Mouse (Mus musculus): ENCODE measurements around the gene Map1b. TPM values are rescaled to one million over a fixed set of nuclear protein-coding genes. Genes with fewer than 3 reads are reported as not detected.
A peak's percentile ranks its signal among the peaks of the same experiment; 100 is the strongest.

Map1b gene
- total and polyA plus RNA-seq, 2 experiments from 2014 or later = 34.1 to 43.6 TPM

- peaks cover 20% of the 10 kb centered on the region; the same call in 1 of the 2 replicates for H3K4me1 ChIP-seq (ENCODE audit: control insufficient read depth, insufficient read depth)
- H3K9ac ChIP-seq (replicated peaks; ENCODE audit: low read depth, low read length) = no peak overlapping the region
- H3K4me2 ChIP-seq (ENCODE audit: low read depth, low read length) = peak overlapping the region; percentile 41
- no peak overlapping the region for H3K4me3 ChIP-seq (ENCODE audit: low read depth, low read length)
- no peaks in the 10 kb centered on the region for H3K36me3 ChIP-seq (replicated peaks; ENCODE audit: control insufficient read depth, insufficient read depth, low read length)
- H3K9me3 ChIP-seq (replicated peaks; ENCODE audit: control insufficient read depth, low read length) = no peaks in the 10 kb centered on the region
- H3K27me3 ChIP-seq (ENCODE audit: control insufficient read depth, insufficient read depth, low read length) = no peaks in the 10 kb centered on the region
- no peak overlapping the region for H3K27ac ChIP-seq (ENCODE audit: low read depth)
- DNase-seq (ENCODE audit: low spot score) = no peak
- ATAC-seq (ENCODE audit: insufficient read depth, low read depth) = no peak
- 25% methylated on average over 21 of the region's 21 CpGs for WGBS
- no peak for TF ChIP-seq CTCF (IDR thresholded peaks at IDR 0.05; ENCODE audit: low read depth)
- no peak for TF ChIP-seq EP300 (IDR thresholded peaks at IDR 0.05; ENCODE audit: low read depth)
Observed at GRCm38 (mm10) chr13:99541429-99542267, 25.3 kb upstream of the Map1b start.

DNA sequence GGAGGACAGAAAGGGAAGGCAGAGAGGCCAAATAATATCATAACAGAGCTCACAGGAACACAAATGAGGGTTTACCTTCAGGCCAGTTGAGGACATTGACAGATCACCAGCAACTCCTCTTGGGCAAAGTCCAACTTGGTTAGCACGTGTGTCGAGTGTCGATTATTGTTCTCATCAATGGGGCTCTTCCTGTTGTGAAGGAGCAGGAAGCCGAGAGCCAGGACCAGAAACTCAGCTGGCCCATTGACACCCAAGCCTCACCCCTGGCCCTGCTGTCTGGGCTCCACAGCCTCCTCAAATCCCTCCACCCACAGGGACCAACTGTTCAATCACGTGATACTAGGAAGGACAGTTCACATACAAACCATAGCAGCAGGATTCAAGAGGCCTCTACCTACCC is 22.9 kb upstream of the Map1b start:
- H3K9ac ChIP-seq (replicated peaks; ENCODE audit: low read depth, low read length) = no peak overlapping the region
- H3K27ac ChIP-seq (ENCODE audit: low read depth) = no peak overlapping the region
- no peak overlapping the region for H3K4me3 ChIP-seq (ENCODE audit: low read depth, low read length)
- H3K4me1 ChIP-seq (ENCODE audit: control insufficient read depth, insufficient read depth) = peaks cover 20% of the 10 kb centered on the region; the same call in 1 of the 2 replicates
- H3K4me2 ChIP-seq (ENCODE audit: low read depth, low read length) = no peak overlapping the region
- no peaks in the 10 kb centered on the region for H3K36me3 ChIP-seq (replicated peaks; ENCODE audit: control insufficient read depth, insufficient read depth, low read length)
- DNase-seq (ENCODE audit: low spot score) = no peak
- 69% methylated on average over 5 of the region's 5 CpGs for WGBS
- TF ChIP-seq EP300 (IDR thresholded peaks at IDR 0.05; ENCODE audit: low read depth) (no peak), CTCF (IDR thresholded peaks at IDR 0.05; ENCODE audit: low read depth) (no peak)
- ATAC-seq (ENCODE audit: insufficient read depth, low read depth) = no peak
- H3K9me3 ChIP-seq (replicated peaks; ENCODE audit: control insufficient read depth, low read length) = no peaks in the 10 kb centered on the region
- no peaks in the 10 kb centered on the region for H3K27me3 ChIP-seq (ENCODE audit: control insufficient read depth, insufficient read depth, low read length)

- Histone ChIP-seq H3K27me3 (ENCODE audit: control insufficient read depth, insufficient read depth, low read length) (no peaks in the 10 kb centered on the region), H3K4me3 (ENCODE audit: low read depth, low read length) (no peak overlapping the region), H3K9me3 (replicated peaks; ENCODE audit: control insufficient read depth, low read length) (no peaks in the 10 kb centered on the region), H3K4me2 (ENCODE audit: low read depth, low read length) (no peak overlapping the region), H3K36me3 (replicated peaks; ENCODE audit: control insufficient read depth, insufficient read depth, low read length) (no peaks in the 10 kb centered on the region), H3K4me1 (ENCODE audit: control insufficient read depth, insufficient read depth) (peaks cover 20% of the 10 kb centered on the region; the same call in 1 of the 2 replicates), H3K9ac (replicated peaks; ENCODE audit: low read depth, low read length) (no peak overlapping the region), H3K27ac (ENCODE audit: low read depth) (no peak overlapping the region)
- TF ChIP-seq CTCF (IDR thresholded peaks at IDR 0.05; ENCODE audit: low read depth) (no peak), EP300 (IDR thresholded peaks at IDR 0.05; ENCODE audit: low read depth) (no peak)
- ATAC-seq (ENCODE audit: insufficient read depth, low read depth) = no peak
- WGBS = 89% methylated on average over 11 of the region's 11 CpGs
- no peak for DNase-seq (ENCODE audit: low spot score)
Observed at GRCm38 (mm10) chr13:99538851-99539250, 22.5 kb upstream of the Map1b start.

- H3K9ac ChIP-seq (replicated peaks; ENCODE audit: low read depth, low read length) = no peak overlapping the region
- no peak for ATAC-seq (ENCODE audit: insufficient read depth, low read depth)
- no peak overlapping the region for H3K4me2 ChIP-seq (ENCODE audit: low read depth, low read length)
- no peak overlapping the region for H3K27ac ChIP-seq (ENCODE audit: low read depth)
- WGBS = 32% methylated on average over 8 of the region's 8 CpGs
- no peak for DNase-seq (ENCODE audit: low spot score)
- no peaks in the 10 kb centered on the region for H3K27me3 ChIP-seq (ENCODE audit: control insufficient read depth, insufficient read depth, low read length)
- no peaks in the 10 kb centered on the region for H3K36me3 ChIP-seq (replicated peaks; ENCODE audit: control insufficient read depth, insufficient read depth, low read length)
- TF ChIP-seq EP300 (IDR thresholded peaks at IDR 0.05; ENCODE audit: low read depth) (no peak), CTCF (IDR thresholded peaks at IDR 0.05; ENCODE audit: low read depth) (no peak)
- H3K9me3 ChIP-seq (replicated peaks; ENCODE audit: control insufficient read depth, low read length) = no peaks in the 10 kb centered on the region
- no peak overlapping the region for H3K4me3 ChIP-seq (ENCODE audit: low read depth, low read length)
- H3K4me1 ChIP-seq (ENCODE audit: control insufficient read depth, insufficient read depth) = peaks cover 20% of the 10 kb centered on the region; the same call in 1 of the 2 replicates
Observed at GRCm38 (mm10) chr13:99537908-99538513, 21.7 kb upstream of the Map1b start.

- no peak for ATAC-seq (ENCODE audit: insufficient read depth, low read depth)
- Histone ChIP-seq H3K4me2 (ENCODE audit: low read depth, low read length) (no peak overlapping the region), H3K4me3 (ENCODE audit: low read depth, low read length) (no peak overlapping the region), H3K36me3 (replicated peaks; ENCODE audit: control insufficient read depth, insufficient read depth, low read length) (no peaks in the 10 kb centered on the region), H3K9me3 (replicated peaks; ENCODE audit: control insufficient read depth, low read length) (no peaks in the 10 kb centered on the region), H3K27me3 (ENCODE audit: control insufficient read depth, insufficient read depth, low read length) (no peaks in the 10 kb centered on the region), H3K27ac (ENCODE audit: low read depth) (no peak overlapping the region), H3K4me1 (ENCODE audit: control insufficient read depth, insufficient read depth) (no peaks in the 10 kb centered on the region), H3K9ac (replicated peaks; ENCODE audit: low read depth, low read length) (no peak overlapping the region)
- WGBS = 68% methylated on average over 4 of the region's 4 CpGs
- TF ChIP-seq EP300 (IDR thresholded peaks at IDR 0.05; ENCODE audit: low read depth) = no peak
- TF ChIP-seq CTCF (IDR thresholded peaks at IDR 0.05; ENCODE audit: low read depth) = no peak
- DNase-seq (ENCODE audit: low spot score) = no peak
Observed at GRCm38 (mm10) chr13:99528456-99528855, 12.1 kb upstream of the Map1b start.
